Mouse (Mus musculus) ES-Bruce4 (cell line): ENCODE results near the gene Hoxa9. TPM values are rescaled to one million over a fixed set of nuclear protein-coding genes. Genes with fewer than 3 reads are reported as not detected.

Experiments used
- H3K27ac ChIP-seq: 2 replicates; pipeline ENCODE4 v1.5.1; 2012; ENCODE audit warnings: low read length, inconsistent platforms; ENCODE audit not compliant: insufficient read depth
- H3K27me3 ChIP-seq: 2 replicates; pipeline ENCODE4 v1.6.1; 2012; ENCODE audit warnings: mild to moderate bottlenecking, low read length, inconsistent platforms; ENCODE audit not compliant: control insufficient read depth, poor library complexity, insufficient read depth, severe bottlenecking
- H3K36me3 ChIP-seq: 2 replicates; pipeline ENCODE4 v1.6.1; 2012; ENCODE audit warnings: inconsistent platforms, mild to moderate bottlenecking, low read length, moderate library complexity; ENCODE audit not compliant: control insufficient read depth, poor library complexity, insufficient read depth, severe bottlenecking
- H3K4me1 ChIP-seq: one replicate; pipeline ENCODE4 v1.8.1; 2011; ENCODE audit warnings: low read length; ENCODE audit not compliant: control insufficient read depth, insufficient read depth
- H3K4me3 ChIP-seq: 2 replicates; pipeline ENCODE4 v1.5.1; 2011; ENCODE audit warnings: low read depth, mild to moderate bottlenecking, low read length
- H3K9ac ChIP-seq: 2 replicates; pipeline ENCODE4 v1.6.1; 2012; ENCODE audit warnings: low read depth, mild to moderate bottlenecking, inconsistent platforms; ENCODE audit not compliant: poor library complexity, severe bottlenecking
- H3K9me3 ChIP-seq: replicated peaks from 2 replicates; pipeline ENCODE4 v1.6.1; 2012; ENCODE audit warnings: mild to moderate bottlenecking, low read length, inconsistent platforms; ENCODE audit not compliant: control insufficient read depth, poor library complexity, insufficient read depth, severe bottlenecking
- CTCF ChIP-seq: IDR thresholded peaks from one replicate; pipeline ENCODE4 v1.8.1; 2011; ENCODE audit warnings: low read depth, low read length
- EP300 ChIP-seq: IDR thresholded peaks from 2 replicates; pipeline ENCODE4 v1.6.1; 2011; ENCODE audit warnings: low read depth, low read length; ENCODE audit not compliant: insufficient read depth
- POLR2A ChIP-seq: IDR thresholded peaks from one replicate; pipeline ENCODE4 v1.8.1; 2011; ENCODE audit warnings: low read length; ENCODE audit not compliant: insufficient read depth
- polyA plus RNA-seq: library from polyadenylated mRNA; stranded (reverse); fragments of >200 nt; gene quantifications from 2 replicates; pipeline ENCODE4 v1.2.4, GENCODE M21; 2011; ENCODE audit warnings: low read depth; ENCODE audit not compliant: missing spikeins, insufficient read depth, insufficient read length

Gene Hoxa9
- polyA plus RNA-seq, 1 experiment, result not detected

DNA sequence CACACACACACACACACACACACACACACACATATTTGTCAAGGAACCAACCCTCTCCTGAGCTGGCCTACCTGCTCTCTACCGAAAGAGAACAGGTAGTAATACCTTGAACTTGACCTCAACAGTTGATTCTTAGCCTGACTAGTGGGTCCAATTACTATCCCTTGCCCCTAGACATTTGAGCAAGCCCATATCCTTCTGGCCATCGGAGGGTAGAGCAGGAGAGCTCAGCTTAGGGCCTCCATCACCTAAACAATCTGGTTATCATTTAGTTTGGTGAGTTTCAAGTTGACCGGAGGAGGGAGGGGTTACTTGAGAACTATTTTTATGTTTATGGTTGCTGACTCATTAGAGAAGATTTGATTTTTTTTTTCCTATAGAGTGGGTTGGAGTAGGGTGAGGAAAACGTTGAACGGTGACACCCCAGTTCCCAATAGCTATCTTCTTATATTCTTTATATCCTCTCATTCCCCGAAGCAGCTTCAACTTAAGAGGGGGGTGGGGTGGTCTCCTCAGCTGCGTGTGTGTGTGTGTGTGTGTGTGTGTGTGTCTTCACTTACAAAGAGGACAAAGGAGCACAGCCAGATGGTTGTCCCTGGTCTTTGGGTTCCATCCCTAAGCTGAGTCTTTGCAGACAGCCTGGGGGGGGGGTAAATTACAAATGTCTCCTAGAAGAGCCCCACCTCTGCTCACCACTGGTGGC is 20.4 kb upstream of the Hoxa9 start:
- TF ChIP-seq POLR2A (no peak), EP300 (no peak), CTCF (no peak)
- Histone ChIP-seq H3K4me3 (no peak overlapping the region), H3K36me3 (no peaks in the 10 kb centered on the region), H3K4me1 (no peaks in the 10 kb centered on the region), H3K9me3 (no peaks in the 10 kb centered on the region), H3K27me3 (peaks cover 50% of the 10 kb centered on the region), H3K9ac (no peak overlapping the region), H3K27ac (no peak overlapping the region)

DNA sequence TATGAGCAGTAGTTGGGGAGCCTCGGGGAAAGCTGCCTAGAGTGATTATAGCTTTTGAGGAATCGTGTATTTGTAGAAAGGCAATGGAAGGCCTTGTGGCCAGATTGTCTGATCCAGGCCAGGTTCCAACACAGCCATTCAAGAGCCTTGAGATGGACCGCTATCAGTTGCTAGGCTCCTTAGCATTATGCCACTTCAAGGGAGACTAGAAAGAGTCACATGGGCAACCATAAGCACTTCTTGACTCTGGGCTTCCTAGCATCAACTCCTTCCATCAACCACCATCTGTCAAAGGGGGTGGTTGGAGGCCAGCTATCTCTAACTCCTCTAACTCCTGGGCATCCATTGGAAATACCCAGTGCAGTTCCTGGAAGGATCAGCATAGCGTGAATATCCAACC is 18.9 kb upstream of the Hoxa9 start:
- no peak overlapping the region for H3K27ac ChIP-seq
- H3K4me1 ChIP-seq, result no peaks in the 10 kb centered on the region
- TF ChIP-seq CTCF (no peak), EP300 (no peak)
- H3K36me3 ChIP-seq, result no peaks in the 10 kb centered on the region
- H3K9me3 ChIP-seq, result no peaks in the 10 kb centered on the region
- no peak overlapping the region for H3K4me3 ChIP-seq
- no peak overlapping the region for H3K9ac ChIP-seq
- H3K27me3 ChIP-seq, result peaks cover 64% of the 10 kb centered on the region

DNA sequence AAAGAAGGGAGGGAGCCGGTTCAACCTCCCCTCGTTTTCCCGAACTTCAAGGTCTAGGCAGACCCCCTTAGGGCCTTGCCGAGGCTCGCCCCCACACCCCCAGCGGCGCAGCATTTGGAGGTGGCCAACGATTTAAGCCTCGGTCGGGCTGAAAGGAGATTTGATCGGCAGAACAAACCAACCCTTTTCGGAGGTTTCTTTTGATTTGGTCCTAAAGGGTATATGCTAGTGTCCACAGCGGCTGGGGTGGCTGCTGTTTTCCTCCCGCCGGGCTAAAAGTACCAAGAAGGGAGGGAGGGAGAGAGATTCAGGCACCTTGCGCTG is 18.5 kb upstream of the Hoxa9 start:
- H3K4me3 ChIP-seq, result 0 out of 2 replicates have a peak overlapping the region, but pooled peaks have one; percentile 8
- no peaks in the 10 kb centered on the region for H3K4me1 ChIP-seq
- H3K36me3 ChIP-seq, result no peaks in the 10 kb centered on the region
- no peaks in the 10 kb centered on the region for H3K9me3 ChIP-seq
- TF ChIP-seq EP300 (no peak), CTCF (no peak), POLR2A (no peak)
- no peak overlapping the region for H3K9ac ChIP-seq
- H3K27ac ChIP-seq, result no peak overlapping the region
- peaks cover 68% of the 10 kb centered on the region for H3K27me3 ChIP-seq

GRCm38 (mm10) chr6:52248638-52249414 is 17.9 kb upstream of the Hoxa9 start:
- Histone ChIP-seq H3K9ac (no peak overlapping the region), H3K27ac (no peak overlapping the region), H3K36me3 (no peaks in the 10 kb centered on the region), H3K9me3 (no peaks in the 10 kb centered on the region), H3K27me3 (peaks cover 64% of the 10 kb centered on the region), H3K4me3 (0 out of 2 replicates have a peak overlapping the region, but pooled peaks have one; percentile 8), H3K4me1 (no peaks in the 10 kb centered on the region)
- TF ChIP-seq EP300, result no peak
- no peak for TF ChIP-seq POLR2A
- TF ChIP-seq CTCF, result no peak

- peaks cover 63% of the 10 kb centered on the region for H3K27me3 ChIP-seq
- no peaks in the 10 kb centered on the region for H3K9me3 ChIP-seq
- no peaks in the 10 kb centered on the region for H3K36me3 ChIP-seq
- H3K4me3 ChIP-seq, result no peak overlapping the region
- TF ChIP-seq POLR2A (no peak), EP300 (no peak), CTCF (no peak)
- H3K4me1 ChIP-seq, result no peaks in the 10 kb centered on the region
- H3K27ac ChIP-seq, result no peak overlapping the region
- H3K9ac ChIP-seq, result no peak overlapping the region
These were observed 17.1 kb upstream of the Hoxa9 start for GRCm38 (mm10) chr6:52247766-52248637.

DNA sequence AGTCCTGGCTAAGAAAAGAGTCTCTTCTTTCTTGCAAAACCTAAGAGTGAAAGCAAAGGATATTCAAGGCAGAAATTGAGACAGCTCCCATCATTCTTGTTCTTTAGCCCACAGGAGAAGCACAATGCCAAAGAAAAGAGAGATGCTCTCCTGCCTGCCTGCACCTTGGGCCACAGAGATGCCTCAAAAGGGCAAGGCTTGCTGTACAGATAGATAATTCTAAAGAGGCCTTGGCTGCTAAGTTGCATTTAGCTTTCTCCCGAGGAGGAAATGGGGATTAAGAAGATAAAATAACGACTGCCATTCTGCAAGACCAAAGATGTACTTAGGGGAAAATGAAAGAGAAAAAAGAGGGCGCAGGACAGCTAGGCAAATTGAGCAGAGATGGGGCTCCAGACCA is 16.0 kb upstream of the Hoxa9 start:
- H3K9ac ChIP-seq, result no peak overlapping the region
- no peak overlapping the region for H3K4me3 ChIP-seq
- peaks cover 63% of the 10 kb centered on the region for H3K27me3 ChIP-seq

More for the DNA sequence above, 16.0 kb upstream of the Hoxa9 start:
- Histone ChIP-seq H3K36me3 (no peaks in the 10 kb centered on the region), H3K27ac (no peak overlapping the region), H3K9me3 (no peaks in the 10 kb centered on the region), H3K4me1 (no peaks in the 10 kb centered on the region)
- no peak for TF ChIP-seq CTCF
- TF ChIP-seq EP300, result no peak
- no peak for TF ChIP-seq POLR2A
